Mouse (Mus musculus) bone marrow, adult 2 months (tissue): ENCODE data around the gene Sema3b.

Source experiments
- CTCF ChIP-seq: fragments of 200-500 bp; IDR thresholded peaks from 2 replicates; pipeline ENCODE4 v1.5.1; 2011; ENCODE audit warnings: low read length, control low read depth; ENCODE audit not compliant: control insufficient read depth, insufficient read depth
- POLR2A ChIP-seq: fragments of 200-500 bp; IDR thresholded peaks from 2 replicates; pipeline ENCODE4 v1.6.1; 2011; ENCODE audit warnings: low read depth, mild to moderate bottlenecking, control low read depth, low read length, borderline replicate concordance; ENCODE audit not compliant: control insufficient read depth

- TF ChIP-seq POLR2A: no peak
- TF ChIP-seq CTCF: no peak
Measured at GRCm38 (mm10) chr9:107646975-107647374, 37.9 kb upstream of the Sema3b start.
